Mouse (Mus musculus): Measurements from ENCODE around the gene Tyw5.

The Tyw5 gene

DNA sequence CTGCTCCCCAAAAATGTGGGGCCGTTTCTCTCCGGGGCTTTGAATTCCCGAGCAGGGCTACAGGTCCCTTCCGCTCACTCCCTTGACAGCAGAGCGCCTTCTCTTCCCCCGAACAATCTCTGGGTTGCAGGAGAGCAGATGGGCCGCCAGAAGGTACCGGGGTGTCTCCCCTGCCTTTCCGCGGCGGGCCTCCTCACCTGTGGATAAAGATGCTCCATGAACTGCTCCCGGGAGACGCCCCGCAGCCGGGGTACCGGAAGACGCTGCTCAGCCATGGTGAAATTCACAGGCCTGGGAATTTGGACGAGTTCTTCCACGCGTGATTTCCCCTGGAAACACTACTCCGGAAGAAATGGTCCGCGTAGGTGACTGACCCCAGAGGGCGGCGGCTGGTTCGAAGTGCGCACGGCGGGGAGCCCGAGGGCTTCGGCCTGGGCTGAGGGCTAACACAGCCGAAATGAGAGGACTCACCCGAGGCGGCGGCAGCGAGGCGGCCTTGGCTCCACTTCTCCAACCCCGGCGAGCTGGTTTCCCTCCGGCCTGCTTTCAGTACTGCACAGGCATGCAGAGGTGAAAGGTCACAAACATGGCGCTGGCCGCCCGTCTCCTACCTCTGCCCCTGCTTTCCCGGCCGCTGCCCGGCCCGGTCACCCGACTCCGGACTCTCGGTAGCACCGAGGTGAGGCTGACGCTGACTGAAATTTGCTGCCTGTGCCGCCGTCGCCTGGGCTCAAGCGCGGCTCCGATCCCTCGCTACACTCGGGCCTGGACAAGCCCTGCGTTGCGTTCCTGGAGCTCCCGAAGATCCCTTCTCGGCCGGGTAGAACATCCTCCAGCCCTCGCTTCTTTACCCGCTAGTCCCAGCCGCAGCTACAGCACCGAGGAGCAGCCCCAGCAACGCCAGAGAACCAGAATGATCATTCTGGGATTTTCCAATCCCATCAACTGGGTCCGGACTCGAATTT is at the start of gene Tyw5, which contains the start of gene Maip1:
Tyw5 (minus strand) TSS at position 915 of the 965 bp plus-strand sequence.
Maip1 (plus strand) TSS at position 142 of the 965 bp plus-strand sequence.
- DNase-seq (ENCODE audit: low read depth, low spot score) = peak; percentile 93

DNA sequence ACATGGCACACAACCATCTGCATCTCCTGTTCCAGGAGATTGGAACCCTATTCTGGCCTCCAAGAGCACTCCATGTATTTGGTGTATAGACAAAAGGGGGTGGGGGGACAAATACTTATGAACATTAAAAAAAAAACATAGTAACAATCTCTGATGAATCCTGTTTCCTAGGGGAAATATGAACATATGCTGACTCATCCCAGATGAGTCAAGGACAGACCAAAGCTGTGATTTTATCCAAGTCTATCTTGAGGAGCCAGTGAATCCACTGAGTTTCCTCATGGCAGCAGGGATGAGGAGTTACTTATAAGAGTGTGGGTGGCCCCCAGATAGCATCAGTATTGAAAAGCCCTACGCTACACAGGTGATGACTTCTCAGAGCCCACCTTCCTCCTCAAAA is 43.3 kb upstream of the Tyw5 start:
- DNase-seq (ENCODE audit: low read depth, low spot score) = no peak

DNA sequence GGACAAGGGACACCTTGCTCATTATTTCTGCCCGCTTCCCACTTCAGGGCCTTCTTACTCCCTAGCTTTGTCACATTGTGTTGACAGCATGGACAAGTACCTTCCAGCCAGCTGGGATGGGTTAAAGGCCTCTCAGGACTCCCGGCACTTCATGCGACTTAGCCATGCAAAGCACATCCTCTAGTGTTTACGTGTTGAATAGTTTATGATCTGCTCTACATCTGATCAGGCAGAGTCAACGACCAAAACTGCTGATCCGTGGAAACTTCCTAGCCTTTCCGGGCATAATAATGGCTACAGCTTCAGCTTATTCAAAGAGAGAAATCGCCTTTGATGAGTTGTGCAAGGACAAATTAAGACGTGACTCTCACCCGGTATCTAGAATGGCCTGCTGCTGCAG is 38.8 kb upstream of the Tyw5 start:
- DNase-seq (ENCODE audit: low read depth, low spot score) = no peak

DNA sequence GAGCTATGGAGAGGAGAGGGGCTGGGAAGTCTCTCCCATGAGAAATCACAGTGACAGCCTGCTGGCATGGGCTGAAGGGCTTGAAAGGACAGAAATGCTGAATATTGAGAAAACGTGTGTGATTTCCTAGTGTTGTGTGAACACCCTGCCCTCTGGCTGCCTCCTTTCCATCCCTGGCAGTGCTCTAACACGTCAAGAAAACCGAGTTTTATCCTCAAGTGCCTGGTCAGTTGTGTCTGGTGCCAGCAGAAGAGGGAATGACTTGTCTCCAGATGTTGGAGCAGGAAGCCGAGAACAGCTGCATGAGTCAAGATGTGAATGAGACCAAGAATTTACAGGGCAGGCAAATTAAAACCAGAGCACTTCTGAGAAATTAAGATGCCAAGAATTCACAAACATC is 33.9 kb upstream of the Tyw5 start:
- DNase-seq (ENCODE audit: low read depth, low spot score) = no peak

DNA sequence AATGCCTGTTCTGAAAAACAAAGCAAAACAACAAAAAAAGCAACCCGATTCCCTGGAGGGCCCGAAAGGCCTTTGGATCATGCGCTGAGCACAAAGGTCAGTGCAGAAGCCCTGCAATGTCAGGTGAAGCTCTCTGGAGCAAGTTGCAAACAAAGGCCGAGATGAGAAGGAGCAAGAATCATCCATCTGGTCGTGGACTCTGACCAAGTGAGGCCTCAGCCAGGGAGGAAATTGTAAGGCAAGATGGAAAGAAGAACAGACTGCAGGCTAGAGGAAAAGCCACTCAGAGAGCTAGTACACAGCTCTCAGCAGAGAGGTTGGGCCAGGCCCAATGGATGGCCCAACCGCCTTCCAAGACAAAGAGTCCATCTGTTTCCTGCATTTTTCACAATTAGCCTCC is 32.1 kb upstream of the Tyw5 start:
- no peak for DNase-seq (ENCODE audit: low read depth, low spot score)

DNA sequence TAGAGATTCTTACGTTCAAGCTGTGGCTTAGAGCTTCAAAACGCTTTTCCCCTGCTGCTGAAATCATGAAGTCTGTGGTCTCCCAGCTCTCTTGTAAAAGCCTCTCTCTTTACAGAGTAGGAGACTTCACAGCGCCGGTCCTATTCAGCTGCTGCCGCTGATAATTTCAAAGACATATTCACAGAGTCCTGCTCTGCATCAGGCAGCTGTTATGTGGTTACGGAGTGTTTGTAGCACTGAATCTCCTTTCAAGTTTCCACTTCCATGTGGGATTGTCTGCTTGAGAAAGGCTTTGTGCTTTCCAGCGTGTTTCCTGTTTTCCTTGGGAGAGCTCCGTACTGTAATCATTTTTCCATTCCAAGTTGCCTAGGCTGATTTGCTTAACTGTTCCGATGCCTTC is 30.1 kb upstream of the Tyw5 start:
- DNase-seq (ENCODE audit: low read depth, low spot score) = no peak

DNA sequence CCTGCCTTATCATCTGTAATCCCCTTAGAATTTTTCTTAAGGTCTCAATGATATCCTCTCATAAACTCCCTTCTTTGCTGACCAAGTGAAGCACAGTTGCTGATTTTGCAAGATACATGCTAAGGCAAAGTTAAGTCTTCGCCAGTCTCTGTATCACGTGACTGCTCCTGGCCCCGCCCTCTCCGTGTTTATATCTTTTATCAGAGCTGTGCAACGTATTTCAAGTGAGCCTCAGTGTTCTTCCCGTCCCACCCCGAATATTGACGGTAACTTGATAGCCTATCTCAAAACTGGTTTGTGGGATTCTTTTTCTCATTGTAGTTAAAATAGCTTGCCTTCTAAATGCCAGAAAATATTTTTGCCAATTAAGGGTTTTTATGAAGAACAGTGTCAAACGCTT is 29.5 kb upstream of the Tyw5 start:
- DNase-seq (ENCODE audit: low read depth, low spot score) = no peak

DNA sequence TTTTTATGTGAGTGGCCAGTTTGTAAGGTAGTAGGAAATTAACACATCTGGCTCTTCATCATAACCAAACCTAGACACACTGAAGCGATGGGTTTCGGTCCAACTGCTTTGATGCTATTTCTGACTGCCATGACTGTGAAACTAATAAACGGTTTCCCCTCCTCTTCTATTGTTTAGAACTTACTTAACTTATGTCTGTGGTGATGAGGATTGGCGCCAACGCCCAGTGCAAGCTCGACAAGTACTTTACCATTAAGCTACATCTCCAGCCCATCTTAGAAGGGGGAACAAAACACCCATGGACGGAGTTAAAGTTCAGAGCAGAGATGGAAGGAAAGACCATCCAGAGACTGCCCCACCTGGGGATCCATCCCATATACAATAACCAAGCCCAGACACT is 26.2 kb upstream of the Tyw5 start:
- no peak for DNase-seq (ENCODE audit: low read depth, low spot score)

DNA sequence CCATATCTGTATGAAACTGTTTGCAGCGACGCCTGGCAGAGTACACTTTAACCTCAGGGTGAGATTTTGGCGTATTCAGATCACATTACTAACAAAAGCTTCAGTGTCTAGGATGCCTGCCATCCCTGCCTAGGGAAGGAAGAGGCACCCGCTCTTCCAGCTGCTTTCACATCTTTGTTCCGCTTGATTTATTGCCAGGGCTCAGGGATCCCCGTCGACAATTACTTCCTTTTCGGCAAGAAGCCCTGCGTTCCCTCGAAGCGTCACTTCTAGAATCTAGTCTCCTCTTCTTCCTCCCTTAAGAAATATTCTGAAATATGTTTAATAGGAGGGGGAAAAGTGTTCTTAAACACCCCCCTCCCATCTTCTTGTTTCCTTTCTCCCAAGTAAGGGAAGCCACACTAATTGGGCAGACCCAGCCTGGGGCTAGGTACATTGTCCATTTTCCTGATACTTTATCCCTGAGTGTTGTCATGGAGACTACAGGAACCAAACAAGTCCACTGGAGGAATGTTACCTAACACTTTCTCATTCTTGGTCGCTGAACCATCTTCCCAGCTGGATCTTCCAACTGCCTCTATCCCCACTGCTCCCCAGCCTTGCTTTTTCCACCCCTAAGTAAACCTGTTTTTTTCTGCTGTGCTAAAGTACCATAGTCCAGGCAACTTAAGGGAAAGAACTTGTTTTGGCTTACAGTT is 23.0 kb upstream of the Tyw5 start:
- peak; percentile 44 for DNase-seq (ENCODE audit: low read depth, low spot score)

DNA sequence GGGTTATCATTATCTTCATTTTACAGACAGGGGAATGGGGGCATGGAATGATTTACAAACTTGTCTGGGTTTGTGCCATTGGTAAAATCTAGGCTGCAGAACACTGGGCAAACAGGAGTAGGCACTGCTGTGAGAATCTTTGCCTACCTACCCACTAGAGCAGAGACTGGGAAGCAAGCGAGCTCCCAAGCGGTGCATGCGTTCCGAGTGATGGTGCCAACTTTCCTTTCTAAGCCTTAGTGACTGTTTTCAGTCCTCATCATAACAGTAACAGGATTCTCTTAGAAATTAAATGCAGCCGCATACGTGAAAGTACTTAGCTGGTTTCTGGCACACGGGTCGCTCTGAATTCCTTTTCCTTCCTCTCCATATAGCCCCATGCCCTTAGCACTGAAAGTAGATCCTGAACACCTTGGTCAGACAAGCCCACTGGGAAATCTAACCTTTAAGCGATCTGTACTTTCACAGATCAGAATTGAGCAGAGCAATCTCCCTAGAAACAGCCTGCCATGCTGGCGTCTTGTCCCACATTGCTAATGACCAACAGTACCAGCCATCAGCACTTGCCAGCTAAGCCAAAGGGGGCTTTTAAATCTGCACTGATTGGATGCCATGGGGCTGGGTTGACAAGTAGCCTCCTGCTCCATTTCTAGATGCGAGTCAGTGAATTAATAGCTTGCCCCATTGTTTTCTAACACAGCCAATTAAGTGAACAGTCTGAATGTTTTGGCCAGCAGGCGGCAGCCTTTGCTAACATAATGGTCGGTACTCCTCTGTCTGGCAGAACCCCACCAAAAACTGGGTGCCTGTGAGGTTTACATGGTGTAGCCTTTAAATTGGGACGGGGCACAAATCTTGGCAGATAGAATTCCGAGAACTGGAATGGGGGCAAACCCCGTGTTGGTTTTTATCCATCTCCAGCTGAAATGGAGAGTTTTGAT is 21.7 kb upstream of the Tyw5 start:
- peak; percentile 80 for DNase-seq (ENCODE audit: low read depth, low spot score)

DNA sequence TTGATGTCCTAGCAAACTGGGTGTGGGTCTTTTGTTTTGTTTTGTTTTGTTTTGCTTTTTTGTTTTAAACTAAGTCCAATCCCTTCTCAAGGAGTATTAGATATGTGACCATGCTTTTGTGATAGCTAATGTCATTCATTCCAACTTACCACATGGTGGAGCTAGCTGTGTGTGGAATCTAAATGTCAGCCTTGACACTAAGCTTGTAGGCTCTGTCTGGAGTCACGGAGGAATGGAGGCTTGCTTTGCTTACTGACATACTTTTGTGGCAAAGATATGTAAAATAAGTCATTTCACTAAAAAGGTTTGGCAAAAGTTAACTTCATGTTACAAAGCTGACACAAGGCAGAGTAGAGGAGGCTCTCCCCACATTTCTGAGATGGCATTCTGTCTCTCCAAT is 16.8 kb upstream of the Tyw5 start:
- DNase-seq (ENCODE audit: low read depth, low spot score) = peak; percentile 65

DNA sequence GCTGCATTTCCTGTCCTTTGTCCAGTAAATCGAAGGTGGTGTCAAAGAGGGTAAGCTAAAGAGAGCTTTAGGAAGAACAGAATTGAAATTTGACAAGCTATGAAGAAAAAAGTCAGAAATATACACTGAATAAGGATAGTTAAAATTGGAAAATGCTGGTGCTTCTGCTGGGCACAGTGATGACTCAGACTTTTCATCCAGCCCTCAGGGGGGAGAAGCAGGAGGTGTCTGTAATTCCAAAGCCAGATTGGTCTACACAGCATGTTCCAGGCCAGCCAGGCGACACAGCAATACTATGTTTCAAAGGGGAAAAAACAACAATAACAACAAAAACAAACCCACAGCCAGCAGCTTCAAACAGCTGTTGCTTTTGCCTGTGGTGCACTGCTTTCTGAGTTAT is 6.5 kb upstream of the Tyw5 start:
- no peak for DNase-seq (ENCODE audit: low read depth, low spot score)

DNA sequence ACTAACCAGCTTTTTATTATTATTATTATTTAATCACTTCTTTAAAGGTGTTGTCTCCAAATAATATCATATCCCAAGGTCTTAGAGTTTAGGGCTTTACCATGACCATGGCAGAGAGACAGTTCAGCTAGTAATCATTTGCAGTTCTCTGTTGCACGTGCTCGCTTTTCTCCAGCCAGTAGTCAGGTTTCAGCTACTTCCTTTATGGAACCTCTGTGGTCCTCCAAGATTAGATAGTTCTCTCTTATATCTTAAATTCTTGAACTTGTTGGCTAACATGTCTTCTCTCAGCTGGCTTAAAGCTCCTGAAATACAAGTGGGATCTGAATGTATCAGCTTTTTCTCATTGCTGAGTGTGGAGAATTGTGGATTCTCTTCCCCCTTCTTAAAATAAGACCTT is 2.1 kb upstream of the Tyw5 start:
- DNase-seq (ENCODE audit: low read depth, low spot score) = no peak

DNA sequence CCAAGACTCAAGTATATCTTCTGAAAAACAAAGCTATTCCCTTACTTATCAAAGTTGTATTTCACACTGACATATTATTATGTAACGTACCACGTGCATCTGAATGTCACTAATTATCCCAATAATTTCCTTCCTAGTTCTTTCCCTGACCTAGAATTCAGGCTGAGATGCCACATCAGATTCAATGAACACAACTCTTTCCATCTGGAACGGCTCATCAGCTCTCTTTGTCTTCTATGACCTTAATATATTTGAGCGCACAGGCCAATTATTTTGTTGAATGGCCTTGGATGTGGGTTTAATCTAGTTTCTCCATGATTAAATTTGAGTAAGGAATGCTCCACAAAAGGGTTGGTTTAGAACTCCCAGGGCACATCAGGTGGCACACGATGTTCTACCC is 4.8 kb downstream of the Tyw5 start:
- no peak for DNase-seq (ENCODE audit: low read depth, low spot score)

DNA sequence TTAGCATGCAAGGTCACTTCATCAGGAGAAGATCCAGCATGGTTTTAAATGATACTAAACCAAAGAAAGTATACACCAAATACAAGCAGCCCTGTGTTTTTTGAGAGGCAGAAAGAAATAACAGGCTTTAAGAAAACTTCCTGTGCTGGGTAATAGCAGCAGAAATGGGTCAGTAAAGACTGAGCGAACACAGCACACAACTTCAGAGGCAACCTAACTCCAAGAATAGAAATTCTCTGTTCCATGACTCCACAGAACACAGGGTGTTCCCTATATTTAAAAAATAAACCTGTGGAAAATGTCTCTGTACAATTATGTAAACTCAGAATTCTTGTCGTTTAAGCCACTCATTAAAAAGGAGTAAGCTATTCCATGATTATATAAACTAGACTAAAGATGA is 6.0 kb downstream of the Tyw5 start:
- no peak for DNase-seq (ENCODE audit: low read depth, low spot score)

DNA sequence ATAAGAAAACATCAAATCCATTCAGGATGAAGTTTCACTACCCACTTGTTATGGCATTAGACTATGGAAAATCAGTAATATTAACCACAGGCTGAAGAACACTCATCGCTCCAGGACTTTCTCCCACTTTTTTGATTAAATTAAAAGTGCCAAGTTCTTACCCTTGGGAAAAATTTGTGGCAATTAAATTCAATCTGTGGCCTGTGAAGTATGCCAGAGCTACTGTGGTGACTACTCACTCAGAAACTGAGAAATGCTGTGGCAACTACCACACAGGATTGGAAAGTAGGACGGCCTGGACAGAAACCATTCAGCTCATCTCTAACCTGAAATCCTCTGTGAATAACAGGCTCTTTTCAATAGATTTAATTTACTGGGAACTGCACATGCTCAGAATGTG is 6.6 kb downstream of the Tyw5 start:
- no peak for DNase-seq (ENCODE audit: low read depth, low spot score)

DNA sequence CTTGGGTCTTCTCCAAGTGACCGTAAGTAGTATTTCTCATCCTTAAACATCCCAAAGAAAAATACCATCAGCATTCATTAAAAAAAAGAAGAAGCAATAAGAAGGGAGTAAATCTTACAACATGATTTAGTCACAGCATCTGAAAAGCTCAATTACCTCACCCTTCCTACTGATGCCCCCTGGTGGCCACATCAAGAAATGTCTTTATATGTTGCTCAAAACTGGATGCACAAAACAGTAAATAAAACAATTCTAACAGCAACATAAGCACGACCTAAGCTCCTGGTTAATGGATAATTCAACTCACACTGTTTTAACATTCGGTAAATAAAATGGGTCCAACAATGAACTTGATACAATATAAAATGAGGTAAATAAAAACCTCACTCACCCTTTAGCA is 12.8 kb downstream of the Tyw5 start:
- DNase-seq (ENCODE audit: low read depth, low spot score) = peak; percentile 74

DNA sequence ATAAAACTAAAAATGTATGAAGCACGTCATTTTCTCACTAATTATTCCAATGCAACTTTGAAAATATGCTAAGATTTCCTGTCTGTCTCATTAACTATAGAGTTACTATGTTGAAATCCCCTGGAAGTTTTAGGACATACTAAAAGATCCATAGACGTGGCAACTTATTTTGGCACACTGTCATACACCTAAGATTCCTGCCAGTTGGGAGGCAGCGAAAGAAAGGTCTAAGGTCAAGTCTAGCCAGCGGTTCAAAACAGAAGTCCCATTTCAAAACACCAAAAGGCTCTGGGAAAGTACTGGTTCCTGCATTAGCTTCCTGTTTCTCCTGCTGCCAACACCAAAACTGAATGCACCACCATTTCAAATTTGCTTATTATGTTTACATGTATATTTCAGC is 14.5 kb downstream of the Tyw5 start:
- no peak for DNase-seq (ENCODE audit: low read depth, low spot score)

DNA sequence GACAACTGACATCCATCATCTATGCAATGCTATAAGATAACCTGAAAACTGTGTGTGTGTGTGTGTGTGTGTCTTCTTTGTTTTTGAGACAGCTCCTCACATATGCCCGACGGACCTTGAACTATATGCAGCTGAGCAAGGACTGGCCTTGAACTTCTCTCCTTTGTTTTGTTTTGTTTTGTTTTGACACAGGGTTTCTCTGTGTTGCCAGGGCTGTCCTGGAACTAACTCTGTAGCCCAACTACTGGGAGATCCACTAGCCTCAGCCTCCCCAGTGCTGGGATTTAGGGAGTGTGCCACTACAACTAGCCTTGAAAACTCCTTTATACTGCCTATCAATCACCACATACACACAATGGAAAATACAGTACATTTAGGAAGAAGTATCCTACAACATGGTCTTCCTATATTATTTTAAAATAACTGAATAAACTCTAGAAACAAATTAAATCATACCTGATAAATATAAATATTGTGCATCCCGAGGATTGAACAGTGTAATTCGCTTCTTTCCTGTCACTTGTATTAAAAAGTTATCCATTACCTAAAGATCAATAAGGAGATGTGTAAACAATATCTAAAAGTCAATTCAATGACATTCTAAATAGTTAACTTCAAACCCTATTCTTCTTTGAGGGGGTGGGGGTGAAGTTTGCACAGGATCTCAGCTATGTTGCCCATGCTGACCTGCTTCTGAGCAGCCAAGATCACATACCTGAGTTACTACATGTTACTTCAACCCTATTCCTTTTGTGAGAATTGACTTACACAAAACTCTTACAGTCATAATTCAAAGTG is 15.7 kb downstream of the Tyw5 start:
- DNase-seq (ENCODE audit: low read depth, low spot score) = no peak

DNA sequence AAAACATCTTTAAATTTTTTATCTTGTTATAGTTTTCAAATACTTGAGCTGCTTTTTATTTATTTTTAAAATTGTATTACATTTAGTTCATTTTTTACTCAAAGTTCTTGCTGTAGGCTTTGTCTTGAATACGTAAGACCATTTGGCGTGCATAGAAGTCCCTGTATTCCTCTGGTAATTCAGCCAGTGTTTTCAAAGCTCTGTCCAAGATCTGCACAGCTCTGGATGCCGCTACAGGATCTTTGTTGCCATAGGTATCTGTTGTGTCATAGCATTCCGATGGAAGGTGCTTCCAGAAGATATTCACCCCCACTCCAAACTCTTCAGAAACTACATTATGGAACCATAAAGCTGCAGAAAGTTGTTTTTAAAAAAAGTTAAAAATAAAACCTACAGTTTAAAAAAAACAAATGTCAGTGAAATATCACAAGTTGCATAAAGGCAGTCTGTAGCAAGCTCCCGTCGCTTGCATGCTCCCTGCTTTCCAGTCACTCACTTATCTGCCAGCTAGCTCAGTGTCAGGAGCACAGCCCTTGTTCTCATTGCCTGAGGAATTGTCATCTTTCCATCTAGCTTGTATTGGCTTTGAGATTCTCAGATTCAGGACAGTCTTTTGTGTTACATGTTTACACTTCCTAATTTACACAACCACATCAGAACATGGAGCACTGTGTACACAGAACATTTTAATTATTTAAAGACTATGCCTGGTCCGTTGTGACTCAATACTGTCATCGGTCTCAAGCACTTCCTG is 18.3 kb downstream of the Tyw5 start:
- DNase-seq (ENCODE audit: low read depth, low spot score) = no peak
